Mouse (Mus musculus): ENCODE results near the gene Fam178b. TPM values are rescaled to one million over a fixed set of nuclear protein-coding genes. Genes with fewer than 3 reads are reported as not detected.

Fam178b gene
- polyA plus RNA-seq, 1 experiment: not detected

GRCm38 (mm10) chr1:36574196-36574955, 108.6 kb downstream of the Fam178b start:
- Histone ChIP-seq H3K4me1 (ENCODE audit: control insufficient read depth, insufficient read depth, low read length) (peaks cover 24% of the 10 kb centered on the region), H3K4me3 (ENCODE audit: insufficient read depth, low read depth, low read length) (no peak overlapping the region), H3K27ac (ENCODE audit: insufficient read depth, low read depth, low read length) (no peak overlapping the region)
- TF ChIP-seq CTCF (IDR thresholded peaks at IDR 0.05; ENCODE audit: insufficient read depth, low read depth, low read length) (no peak), POLR2A (IDR thresholded peaks at IDR 0.05; ENCODE audit: insufficient read depth, low read depth, low read length) (no peak)
- WGBS: 89% methylated on average over 5 of the region's 5 CpGs

- Histone ChIP-seq H3K27ac (ENCODE audit: insufficient read depth, low read depth, low read length) (no peak overlapping the region), H3K4me3 (ENCODE audit: insufficient read depth, low read depth, low read length) (no peak overlapping the region), H3K4me1 (ENCODE audit: control insufficient read depth, insufficient read depth, low read length) (peaks cover 29% of the 10 kb centered on the region)
- WGBS: 96% methylated on average over 8 of the region's 8 CpGs
- TF ChIP-seq POLR2A (IDR thresholded peaks at IDR 0.05; ENCODE audit: insufficient read depth, low read depth, low read length) (no peak), CTCF (IDR thresholded peaks at IDR 0.05; ENCODE audit: insufficient read depth, low read depth, low read length) (no peak)
These were observed 109.5 kb downstream of the Fam178b start for GRCm38 (mm10) chr1:36573524-36573923.

- TF ChIP-seq CTCF (IDR thresholded peaks at IDR 0.05; ENCODE audit: insufficient read depth, low read depth, low read length): no peak
- TF ChIP-seq POLR2A (IDR thresholded peaks at IDR 0.05; ENCODE audit: insufficient read depth, low read depth, low read length): no peak
- Histone ChIP-seq H3K4me1 (ENCODE audit: control insufficient read depth, insufficient read depth, low read length) (peaks cover 37% of the 10 kb centered on the region), H3K4me3 (ENCODE audit: insufficient read depth, low read depth, low read length) (no peak overlapping the region), H3K27ac (ENCODE audit: insufficient read depth, low read depth, low read length) (no peak overlapping the region)
- WGBS: 72% methylated on average over 1 of the region's 1 CpGs
These were observed 110.3 kb downstream of the Fam178b start for GRCm38 (mm10) chr1:36572709-36573108.

DNA sequence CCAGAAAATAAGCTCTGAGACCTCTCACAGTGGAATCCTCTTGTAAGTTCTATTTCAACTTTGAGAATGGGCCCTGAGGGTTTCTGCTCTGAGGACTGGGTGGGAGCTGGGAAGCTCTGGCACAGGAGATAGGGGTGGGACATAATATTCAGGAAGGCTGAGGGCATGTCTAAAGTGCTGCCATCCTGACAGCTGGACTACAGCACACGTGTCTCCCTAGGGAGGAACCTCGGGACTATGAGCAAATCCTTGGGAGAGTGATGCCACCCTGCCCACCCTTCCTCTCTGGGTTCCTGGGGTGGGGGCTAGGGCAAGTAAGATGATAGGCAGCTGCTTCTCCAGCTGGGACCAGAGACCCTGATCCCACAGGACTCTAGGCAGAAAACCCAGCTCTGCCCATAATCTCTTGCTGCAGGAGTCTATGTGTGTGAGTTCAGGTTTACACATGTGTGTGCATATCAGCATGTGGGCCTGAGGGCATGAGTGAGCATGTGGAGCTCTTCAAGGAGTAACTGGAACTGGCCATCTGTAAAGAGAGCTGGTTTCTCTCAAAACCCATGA, 110.8 kb downstream of the Fam178b start:
- WGBS: 100% methylated on average over 2 of the region's 2 CpGs
- TF ChIP-seq POLR2A (IDR thresholded peaks at IDR 0.05; ENCODE audit: insufficient read depth, low read depth, low read length): no peak

GRCm38 (mm10) chr1:36571627-36572026, 111.4 kb downstream of the Fam178b start:
- Histone ChIP-seq H3K4me1 (ENCODE audit: control insufficient read depth, insufficient read depth, low read length) (peaks cover 30% of the 10 kb centered on the region), H3K27ac (ENCODE audit: insufficient read depth, low read depth, low read length) (no peak overlapping the region), H3K4me3 (ENCODE audit: insufficient read depth, low read depth, low read length) (no peak overlapping the region)
- WGBS: 83% methylated on average over 6 of the region's 6 CpGs
- TF ChIP-seq POLR2A (IDR thresholded peaks at IDR 0.05; ENCODE audit: insufficient read depth, low read depth, low read length) (no peak), CTCF (IDR thresholded peaks at IDR 0.05; ENCODE audit: insufficient read depth, low read depth, low read length) (no peak)

More for the DNA sequence above, 110.8 kb downstream of the Fam178b start:
- H3K4me3 ChIP-seq (ENCODE audit: insufficient read depth, low read depth, low read length): no peak overlapping the region
- peaks cover 36% of the 10 kb centered on the region for H3K4me1 ChIP-seq (ENCODE audit: control insufficient read depth, insufficient read depth, low read length)
- H3K27ac ChIP-seq (ENCODE audit: insufficient read depth, low read depth, low read length): no peak overlapping the region

DNA sequence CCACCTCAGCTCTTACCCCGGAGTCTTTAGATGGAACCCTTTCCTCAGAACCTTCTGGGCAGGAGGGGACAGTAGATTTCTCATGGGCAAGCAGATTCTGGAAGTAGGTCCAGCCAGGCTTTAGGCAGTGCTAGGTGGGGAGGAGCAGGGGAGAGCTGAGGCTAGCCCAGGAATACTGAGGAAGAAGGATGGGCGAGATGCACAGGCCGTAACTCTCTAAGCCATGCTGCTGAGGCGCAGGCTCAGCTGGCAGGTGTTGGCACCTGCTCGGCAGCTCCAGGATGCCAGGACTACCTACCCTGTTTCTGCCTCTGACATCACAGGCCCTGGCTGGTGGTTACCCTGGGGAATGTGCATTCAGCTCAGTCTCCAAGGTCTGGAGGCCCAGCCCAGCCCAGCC, 112.7 kb downstream of the Fam178b start:
- no peak overlapping the region for H3K4me3 ChIP-seq (ENCODE audit: insufficient read depth, low read depth, low read length)
- H3K27ac ChIP-seq (ENCODE audit: insufficient read depth, low read depth, low read length): no peak overlapping the region
- WGBS: 97% methylated on average over 5 of the region's 5 CpGs
- TF ChIP-seq POLR2A (IDR thresholded peaks at IDR 0.05; ENCODE audit: insufficient read depth, low read depth, low read length): no peak
- no peak for TF ChIP-seq CTCF (IDR thresholded peaks at IDR 0.05; ENCODE audit: insufficient read depth, low read depth, low read length)
- peaks cover 20% of the 10 kb centered on the region for H3K4me1 ChIP-seq (ENCODE audit: control insufficient read depth, insufficient read depth, low read length)

GRCm38 (mm10) chr1:36569694-36570276, 113.2 kb downstream of the Fam178b start:
- Histone ChIP-seq H3K27ac (ENCODE audit: insufficient read depth, low read depth, low read length) (no peak overlapping the region), H3K4me3 (ENCODE audit: insufficient read depth, low read depth, low read length) (no peak overlapping the region), H3K4me1 (ENCODE audit: control insufficient read depth, insufficient read depth, low read length) (peaks cover 20% of the 10 kb centered on the region)
- no peak for TF ChIP-seq CTCF (IDR thresholded peaks at IDR 0.05; ENCODE audit: insufficient read depth, low read depth, low read length)
- TF ChIP-seq POLR2A (IDR thresholded peaks at IDR 0.05; ENCODE audit: insufficient read depth, low read depth, low read length): no peak
- 66% methylated on average over 7 of the region's 7 CpGs for WGBS

DNA sequence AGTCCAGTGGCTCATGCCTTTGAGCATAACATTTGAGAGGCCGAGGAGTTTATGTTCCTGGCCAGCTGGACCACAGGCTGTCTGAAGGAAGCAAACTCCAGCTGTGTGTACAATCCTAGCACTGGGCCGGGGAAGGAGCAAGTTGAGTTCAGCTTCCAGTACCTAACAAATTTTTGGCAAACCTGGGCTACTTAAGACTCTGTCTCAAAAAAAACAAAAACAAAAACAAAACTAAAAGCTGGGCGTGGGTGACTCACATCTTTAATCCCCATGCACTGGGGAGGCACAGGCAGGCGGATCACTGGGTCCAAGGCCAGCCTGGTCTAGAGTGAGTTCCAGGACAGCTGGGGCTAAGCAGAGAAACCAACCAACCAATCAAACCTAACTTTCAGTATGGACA, 114.2 kb downstream of the Fam178b start:
- Histone ChIP-seq H3K27ac (ENCODE audit: insufficient read depth, low read depth, low read length) (no peak overlapping the region), H3K4me3 (ENCODE audit: insufficient read depth, low read depth, low read length) (no peak overlapping the region), H3K4me1 (ENCODE audit: control insufficient read depth, insufficient read depth, low read length) (peaks cover 17% of the 10 kb centered on the region)
- 78% methylated on average over 4 of the region's 4 CpGs for WGBS
- TF ChIP-seq CTCF (IDR thresholded peaks at IDR 0.05; ENCODE audit: insufficient read depth, low read depth, low read length) (no peak), POLR2A (IDR thresholded peaks at IDR 0.05; ENCODE audit: insufficient read depth, low read depth, low read length) (no peak)
